Mouse (Mus musculus) MEL-GATA-1-ER (cell line): ENCODE results near the gene Sod2.
A peak's percentile ranks its signal among the peaks of the same experiment; 100 is the strongest.
"Not testable (repeated sequence)": the region's sequence is repeated elsewhere in the genome, so short reads cannot be mapped to it uniquely, and the experiment has no call there.

ENCODE experiments used
- DNase-seq: peaks from one replicate; pipeline ENCODE4 v3.0.0-alpha.2; 2012; ENCODE audit warnings: low read depth; ENCODE audit errors: extremely low read depth

Gene Sod2

GRCm38 (mm10) chr17:13006546-13006945 is at the start of gene Sod2:
Sod2 (plus strand) TSS chr17:13006846.
- not testable (repeated sequence) for DNase-seq

DNA sequence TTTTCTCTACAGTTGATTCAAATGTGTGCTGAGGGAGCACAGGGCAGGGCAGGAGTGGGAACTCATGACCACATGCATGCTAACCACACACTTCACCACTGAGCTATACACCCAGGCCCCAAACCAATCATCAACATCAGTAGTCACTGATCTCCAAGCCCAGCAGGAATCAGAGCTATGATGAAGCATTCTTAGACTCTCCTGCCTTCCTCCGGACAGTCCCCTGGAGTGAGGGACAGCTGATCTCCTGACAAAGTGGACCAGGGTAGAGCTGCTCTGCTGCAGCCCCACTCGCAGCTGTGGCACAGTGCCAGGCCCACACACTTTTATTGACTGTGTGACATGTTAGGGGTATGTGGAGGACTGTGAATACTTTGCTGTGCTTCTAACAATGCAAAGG is 47.3 kb upstream of the Sod2 start:
- DNase-seq: not testable (repeated sequence)

DNA sequence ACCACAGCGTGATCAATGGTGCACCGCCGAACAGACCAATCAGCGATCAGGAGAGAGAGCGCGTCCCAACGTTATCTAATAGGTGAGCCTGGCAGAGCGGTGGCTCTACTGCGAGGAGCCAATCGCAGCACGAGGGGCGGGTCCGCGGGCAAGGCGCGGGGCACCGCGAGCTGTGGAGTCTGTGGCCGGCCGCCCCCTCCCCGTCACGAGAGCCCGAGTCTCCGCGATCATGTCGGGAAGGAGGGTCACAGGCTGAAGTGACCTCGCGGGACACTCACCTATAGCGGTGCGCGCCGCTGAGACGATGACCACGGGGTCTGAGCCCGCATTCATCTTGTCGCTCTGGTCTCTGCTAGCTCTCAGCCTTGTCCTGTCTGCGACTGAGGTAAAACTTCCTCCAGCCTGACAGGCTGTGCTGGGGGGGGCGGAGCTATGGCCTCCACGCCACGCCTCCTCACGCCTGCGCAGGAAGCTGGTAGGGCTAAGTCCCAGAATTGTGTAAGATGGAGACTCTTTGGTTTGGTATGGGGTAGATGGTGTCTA is 46.2 kb upstream of the Sod2 start, which contains the start of gene Acat2:
TSS of gene Acat2 (minus strand) at position 417 of the 543 bp plus-strand sequence.
- DNase-seq: peak; percentile 86

DNA sequence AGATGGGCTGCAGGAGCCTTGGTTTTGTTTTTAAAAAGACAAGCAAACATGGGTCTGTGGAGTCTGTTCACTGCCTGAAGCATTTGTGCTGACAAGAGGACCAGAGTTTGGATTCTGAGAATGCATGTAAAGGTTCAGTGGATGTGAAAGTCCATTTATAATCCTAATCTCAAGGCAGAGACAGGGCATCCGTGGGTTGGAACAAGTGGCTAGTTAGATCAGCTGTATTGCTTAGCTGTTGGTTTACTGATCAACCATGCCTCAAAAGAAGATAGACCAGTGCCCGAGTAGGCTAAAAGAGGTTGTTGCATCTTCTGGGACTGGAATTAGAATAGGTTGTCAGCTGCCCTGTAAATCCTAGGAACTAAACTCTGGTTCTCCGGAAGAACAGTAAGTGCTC is 43.2 kb upstream of the Sod2 start:
- DNase-seq: no peak

DNA sequence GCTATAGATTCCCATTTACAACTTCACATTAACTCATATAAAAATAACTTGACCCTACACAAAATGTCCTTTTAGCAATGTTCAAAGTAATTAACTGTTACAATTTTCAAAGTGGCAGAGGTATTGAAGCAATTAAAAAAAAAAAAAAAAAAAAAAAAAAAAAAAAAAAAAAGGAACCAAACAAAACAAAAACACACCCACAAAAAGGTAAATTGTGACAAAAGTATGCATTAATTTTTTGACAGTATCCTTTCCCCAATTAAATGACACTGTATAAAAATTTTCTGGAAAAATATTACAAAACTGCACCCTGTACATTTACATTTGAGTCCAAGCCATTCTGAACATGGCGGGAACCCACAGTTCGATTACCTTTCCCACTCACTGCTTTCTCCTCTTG is 39.5 kb upstream of the Sod2 start:
- DNase-seq: no peak

DNA sequence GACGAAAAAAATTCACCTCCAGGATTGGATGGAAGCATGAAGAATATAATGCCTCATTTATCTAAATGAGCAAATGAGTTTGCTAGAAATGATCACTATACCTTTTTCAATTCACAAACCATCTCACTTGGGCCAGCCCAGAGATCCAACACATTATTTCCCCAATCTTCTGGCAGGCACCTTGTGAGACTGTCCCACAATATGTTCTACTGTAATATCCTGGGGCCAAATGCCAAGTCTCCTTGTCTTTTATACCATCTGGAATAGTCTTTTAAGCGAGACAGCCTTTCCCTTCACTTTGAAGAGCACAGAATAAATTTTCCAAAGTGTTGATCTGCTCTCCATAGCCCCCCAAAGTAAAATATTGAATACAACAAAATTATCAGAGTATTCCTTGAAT is 32.8 kb upstream of the Sod2 start:
- DNase-seq: no peak

- DNase-seq: no peak
Observed at GRCm38 (mm10) chr17:12978546-12978945, 28.1 kb upstream of the Sod2 start.

DNA sequence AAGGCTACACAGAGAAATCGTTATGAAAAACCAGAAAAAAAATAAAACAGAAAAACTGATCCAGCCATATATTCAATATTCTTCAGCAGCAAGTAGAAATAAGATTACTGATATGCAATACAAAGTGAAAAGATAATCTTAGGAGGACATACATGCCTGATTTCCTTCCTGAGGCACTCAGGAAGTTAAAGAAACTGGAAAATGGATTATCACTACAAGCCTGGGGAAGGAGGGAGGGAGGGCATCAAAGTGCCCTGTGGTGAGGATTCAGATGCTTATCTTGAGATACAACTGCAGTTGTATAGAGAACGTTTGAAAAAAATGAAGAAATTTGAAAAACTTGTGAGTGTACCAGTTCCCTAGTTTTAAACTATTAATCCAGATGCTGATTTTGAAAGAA is 22.7 kb upstream of the Sod2 start:
- DNase-seq: no peak

GRCm38 (mm10) chr17:12988096-12988495 is 18.6 kb upstream of the Sod2 start:
- DNase-seq: not testable (repeated sequence)

GRCm38 (mm10) chr17:12990567-12991145 is 16.0 kb upstream of the Sod2 start:
- no peak for DNase-seq

DNA sequence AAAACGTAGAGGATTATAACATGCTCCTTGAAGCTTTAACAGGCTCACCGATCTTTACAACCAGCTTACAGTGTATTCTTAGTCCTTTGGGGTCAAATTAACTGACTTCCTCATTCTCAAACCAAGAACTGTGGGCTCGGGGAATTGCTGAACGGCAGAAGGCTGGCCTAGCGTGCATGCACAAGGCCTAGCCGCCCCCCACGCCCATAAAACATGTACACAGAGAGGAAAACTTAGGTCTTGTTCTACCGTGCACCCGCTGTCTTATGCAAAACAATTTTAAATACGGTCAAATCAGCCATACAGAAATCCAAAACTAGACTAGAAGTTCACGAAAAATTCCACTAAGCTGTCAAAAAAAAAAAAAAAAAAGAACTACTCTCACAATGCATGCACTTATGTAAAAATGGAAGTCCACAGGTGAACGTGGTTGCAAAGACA is 15.4 kb upstream of the Sod2 start:
- DNase-seq: peak; percentile 89

- no peak for DNase-seq
Observed at GRCm38 (mm10) chr17:12991635-12992358, 14.8 kb upstream of the Sod2 start.

GRCm38 (mm10) chr17:12992470-12992991 is 14.1 kb upstream of the Sod2 start:
- peak; percentile 89 for DNase-seq

GRCm38 (mm10) chr17:12994069-12994468 is 12.6 kb upstream of the Sod2 start, which contains the start of gene Wtap:
Wtap (minus strand) TSS chr17:12994169.
- no peak for DNase-seq

- no peak for DNase-seq
Observed at GRCm38 (mm10) chr17:12996345-12996744, 10.3 kb upstream of the Sod2 start.

DNA sequence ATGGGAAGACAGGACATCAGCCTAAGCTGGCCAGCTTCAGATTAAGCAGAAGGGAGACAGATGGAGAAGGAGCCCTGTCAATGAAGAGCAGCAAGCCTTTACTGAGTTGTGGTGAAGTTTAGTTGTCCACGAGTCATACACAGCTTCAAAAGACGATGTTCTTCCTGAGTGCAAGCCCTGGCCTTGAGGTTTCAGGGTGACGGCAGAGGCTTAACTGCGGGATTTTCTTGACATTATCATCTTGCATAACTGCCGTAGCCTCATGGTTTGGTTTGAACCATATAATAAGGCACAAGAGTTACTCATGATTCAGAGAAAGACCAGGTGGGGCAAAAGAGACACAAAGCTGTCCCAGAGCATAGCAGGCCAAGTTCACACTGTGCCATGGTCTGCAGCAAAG is 8.8 kb upstream of the Sod2 start:
- DNase-seq: no peak

DNA sequence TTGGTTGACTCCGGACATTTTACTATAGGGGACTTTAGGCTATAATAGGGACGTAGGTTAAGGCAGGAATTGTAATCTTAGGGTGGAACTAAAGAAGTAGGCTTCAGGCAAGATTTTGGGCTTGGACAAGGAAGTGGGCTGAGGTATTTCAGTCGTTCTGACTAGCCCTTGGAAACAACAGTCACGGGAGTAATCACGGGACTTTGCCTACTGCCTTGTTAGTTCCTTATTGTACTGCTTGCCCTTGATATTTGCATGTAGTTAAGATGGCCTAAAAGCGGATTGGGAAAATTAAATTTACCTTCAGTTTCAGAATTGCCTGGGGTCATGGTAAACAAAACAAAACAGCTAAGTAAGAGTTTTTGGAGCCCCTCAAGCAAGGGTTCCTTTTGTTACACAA is 7.6 kb upstream of the Sod2 start:
- DNase-seq: no peak

- DNase-seq: not testable (repeated sequence)
Observed at GRCm38 (mm10) chr17:13002243-13002642, 4.4 kb upstream of the Sod2 start.

- DNase-seq: not testable (repeated sequence)
Observed at GRCm38 (mm10) chr17:13004436-13004835, 2.2 kb upstream of the Sod2 start.

GRCm38 (mm10) chr17:13006984-13007383 is 338 bp downstream of the Sod2 start:
- no peak for DNase-seq

- peak; percentile 85 for DNase-seq
Observed at GRCm38 (mm10) chr17:13007730-13008425, 1.2 kb downstream of the Sod2 start.

DNA sequence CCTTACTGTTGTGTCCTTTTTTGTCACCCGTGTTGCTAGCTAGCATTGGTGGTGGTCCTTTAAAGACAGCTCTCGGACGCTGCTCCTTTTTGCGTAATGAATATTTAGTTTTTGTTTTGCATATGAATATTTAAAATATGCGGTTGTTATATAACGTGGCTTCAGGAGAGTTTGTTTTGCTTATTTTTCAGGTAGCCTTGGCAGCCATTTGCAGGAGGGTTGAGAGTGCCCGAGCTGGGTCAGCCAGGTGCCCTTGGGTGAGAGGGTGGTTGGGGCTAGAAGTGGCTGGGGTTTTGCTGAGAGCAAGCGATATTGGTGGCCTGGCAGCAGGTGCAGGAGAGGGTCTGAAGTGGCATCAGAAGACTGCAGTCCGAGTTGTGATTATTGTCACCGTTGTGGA is 1.9 kb downstream of the Sod2 start:
- no peak for DNase-seq
